Mouse (Mus musculus): ENCODE data around the gene Dad1. TPM values are rescaled to one million over a fixed set of nuclear protein-coding genes. Genes with fewer than 3 reads are reported as not detected.

The Dad1 gene
- polyA plus RNA-seq, 1 experiment from 2014 or later: 174 TPM

DNA sequence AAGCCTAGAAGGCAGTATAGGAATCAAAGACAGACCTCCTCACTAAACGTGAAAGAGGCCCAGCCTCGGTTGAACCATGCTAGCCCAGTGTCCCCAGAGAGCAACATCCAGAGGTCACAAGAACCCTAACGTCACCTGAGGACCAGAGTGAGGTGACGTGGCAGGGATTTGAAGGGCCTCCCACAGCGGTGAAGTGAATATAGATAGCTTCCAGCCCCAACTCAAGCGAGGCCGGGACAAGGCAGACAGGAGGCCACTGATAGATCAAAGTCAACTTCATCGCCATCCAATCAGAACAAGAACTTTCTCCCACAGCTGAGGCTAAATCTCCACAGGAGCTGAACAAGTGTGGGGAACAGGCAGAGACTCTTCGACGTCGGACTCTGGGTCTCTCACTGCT is 28.2 kb downstream of the Dad1 start:
- POLR2A ChIA-PET: no interaction called here
- ATAC-seq: no peak
- in situ Hi-C loops (cut with MboI; ENCODE audit: low pct_unique_long_range_greater_than_20kb): loop anchor here (5.0 to 10.0 kb wide), 3 partner anchors 227 to 419 kb away; partner anchors contain the start of genes Ajuba, Cdh24 and Gm17606

DNA sequence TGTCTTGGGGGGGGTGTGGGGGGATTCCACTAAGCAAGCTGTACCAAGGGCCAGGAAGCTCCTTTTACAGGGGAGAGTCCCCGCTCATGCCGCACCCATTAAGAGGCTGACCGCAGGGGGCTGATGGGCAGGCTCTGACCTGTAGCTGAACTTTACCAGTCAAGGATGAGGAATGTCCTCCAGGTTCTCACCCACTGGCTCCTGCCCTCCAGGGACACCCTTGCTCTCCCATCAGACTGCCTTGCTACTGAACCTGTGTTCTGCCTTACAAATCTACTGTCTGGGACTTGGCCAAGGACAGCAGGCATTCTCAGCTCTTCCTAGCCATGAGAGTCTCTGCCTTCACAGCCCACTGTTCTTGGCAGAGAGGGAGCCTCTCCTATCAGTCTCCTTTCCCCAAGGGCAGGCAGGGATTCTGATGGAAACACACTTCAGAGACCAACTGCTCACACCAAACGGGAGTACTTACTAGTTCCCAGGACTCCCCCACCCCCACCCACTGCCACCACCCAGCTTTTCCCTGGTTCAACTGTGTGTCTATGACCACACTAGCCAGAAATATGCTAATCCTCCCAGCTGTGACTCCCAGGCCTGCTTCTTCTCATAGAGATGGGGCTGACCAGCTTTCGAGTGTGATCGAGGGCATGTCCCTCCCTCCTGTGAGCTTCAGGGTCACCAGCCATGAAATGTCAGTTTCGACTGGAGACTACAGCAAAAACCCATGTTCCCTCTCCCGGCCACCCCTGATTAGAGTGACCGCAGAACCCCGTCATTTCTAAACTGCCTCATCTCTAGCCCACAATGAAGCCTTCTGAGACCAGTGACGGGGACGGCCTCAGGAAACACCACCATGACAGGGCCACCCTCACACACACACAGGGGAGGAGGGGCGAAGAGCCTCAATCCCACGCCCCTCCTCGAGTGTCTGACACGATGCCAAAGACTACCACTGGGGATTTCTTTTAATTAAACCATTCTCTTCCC is 29.1 kb downstream of the Dad1 start:
- H3K27me3 ChIP-seq: no peaks in the 10 kb centered on the region
- POLR2A ChIA-PET: no interaction called here
- ATAC-seq: no peak

More for the DNA sequence above, 28.2 kb downstream of the Dad1 start:
- no peaks in the 10 kb centered on the region for H3K27me3 ChIP-seq
- CTCF ChIA-PET: interaction anchor here (1.8 to 5.1 kb wide), 5 partner anchors 10 to 198 kb away, joined by 4 to 24 read pairs (median 12); no protein-coding TSS in a partner anchor
- no peak for TF ChIP-seq CTCF (IDR thresholded peaks at IDR 0.05)
- DNase-seq (ENCODE audit: low read depth, low spot score): no peak

DNA sequence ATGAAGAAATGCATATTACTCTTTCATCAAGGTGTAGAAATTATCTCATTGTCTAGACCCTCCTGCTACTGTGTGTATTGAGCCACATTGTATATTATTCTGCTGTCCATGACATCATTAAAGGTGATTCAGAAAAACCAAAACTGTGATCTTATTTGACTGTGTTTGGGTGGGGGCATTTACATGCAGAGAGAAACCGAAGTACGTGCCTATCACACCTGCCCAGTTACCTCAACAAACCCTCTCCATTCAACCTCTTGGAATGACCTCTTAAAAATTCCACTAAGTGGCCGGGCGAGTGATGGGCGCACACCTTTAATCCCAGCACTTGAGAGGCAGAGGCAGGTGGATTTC is 29.9 kb downstream of the Dad1 start:
- TF ChIP-seq CTCF (IDR thresholded peaks at IDR 0.05): no peak
- in situ Hi-C loops (cut with MboI; ENCODE audit: low pct_unique_long_range_greater_than_20kb): loop anchor here (10.0 kb wide), 2 partner anchors 351 to 421 kb away; partner anchors contain the start of genes Ajuba, Cdh24 and Gm17606
- no peak for DNase-seq (ENCODE audit: low read depth, low spot score)
- ChIA-PET POLR2A (no interaction called here), CTCF (interaction anchor here (1.4 to 5.1 kb wide), 3 partner anchors 15 to 164 kb away, joined by 4 to 20 read pairs (median 4); no protein-coding TSS in a partner anchor)
- H3K27me3 ChIP-seq: no peaks in the 10 kb centered on the region
- no peak for ATAC-seq

More for the DNA sequence above, 29.1 kb downstream of the Dad1 start:
- CTCF ChIA-PET: interaction anchor here (1.4 to 5.1 kb wide), 3 partner anchors 14 to 164 kb away, joined by 4 to 20 read pairs (median 4); no protein-coding TSS in a partner anchor
- no peak for TF ChIP-seq CTCF (IDR thresholded peaks at IDR 0.05)
- in situ Hi-C loops (cut with MboI; ENCODE audit: low pct_unique_long_range_greater_than_20kb): loop anchor here (5.0 to 10.0 kb wide), 3 partner anchors 228 to 420 kb away; partner anchors contain the start of genes Ajuba, Cdh24 and Gm17606
- DNase-seq (ENCODE audit: low read depth, low spot score): no peak

DNA sequence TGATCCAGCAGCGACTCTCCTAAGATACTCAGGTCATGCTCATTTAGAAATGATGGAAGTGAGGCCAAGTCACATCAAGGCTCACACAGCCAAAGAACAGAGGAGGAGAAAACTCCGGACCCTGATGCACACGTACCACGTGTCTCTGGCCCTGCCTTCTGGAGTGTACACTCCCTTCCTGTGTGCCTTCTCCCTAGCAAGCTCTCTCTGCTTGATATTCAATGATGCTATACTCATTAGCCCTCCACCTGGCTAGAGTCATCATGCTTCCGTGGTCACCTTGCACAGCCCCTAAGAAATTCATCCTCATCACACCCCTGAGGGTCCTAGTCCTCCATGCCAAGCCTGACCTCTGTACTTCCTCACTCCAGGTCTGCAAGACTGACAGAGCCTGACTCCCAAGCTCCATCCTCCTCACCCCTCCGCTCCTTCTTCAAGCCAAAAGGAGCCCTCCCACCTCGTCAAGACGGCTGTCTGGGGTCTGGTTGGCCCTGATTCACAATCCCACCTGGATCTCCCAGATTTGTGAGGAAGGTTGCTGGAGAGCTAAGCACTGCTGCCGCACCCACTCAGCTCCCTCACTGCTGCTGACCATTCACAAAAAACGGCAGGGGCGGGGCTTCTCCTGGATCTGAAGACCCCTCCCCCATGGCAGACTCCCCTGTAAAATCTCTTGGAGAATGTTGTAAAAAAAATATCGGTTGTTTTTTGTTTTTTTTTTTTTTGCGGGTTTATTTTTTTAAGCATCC is 30.4 kb downstream of the Dad1 start:
- ATAC-seq (no peak), DNase-seq (ENCODE audit: low read depth, low spot score) (no peak)
- ChIA-PET POLR2A (no interaction called here), CTCF (interaction anchor here (0.8 to 2.6 kb wide), 4 partner anchors 15 to 227 kb away, joined by 3 to 6 read pairs (median 4); no protein-coding TSS in a partner anchor)
- in situ Hi-C loops (cut with MboI; ENCODE audit: low pct_unique_long_range_greater_than_20kb): loop anchor here (10.0 kb wide), 2 partner anchors 351 to 421 kb away; partner anchors contain the start of genes Ajuba, Cdh24 and Gm17606
- TF ChIP-seq CTCF (IDR thresholded peaks at IDR 0.05): no peak
- H3K27me3 ChIP-seq: no peaks in the 10 kb centered on the region

DNA sequence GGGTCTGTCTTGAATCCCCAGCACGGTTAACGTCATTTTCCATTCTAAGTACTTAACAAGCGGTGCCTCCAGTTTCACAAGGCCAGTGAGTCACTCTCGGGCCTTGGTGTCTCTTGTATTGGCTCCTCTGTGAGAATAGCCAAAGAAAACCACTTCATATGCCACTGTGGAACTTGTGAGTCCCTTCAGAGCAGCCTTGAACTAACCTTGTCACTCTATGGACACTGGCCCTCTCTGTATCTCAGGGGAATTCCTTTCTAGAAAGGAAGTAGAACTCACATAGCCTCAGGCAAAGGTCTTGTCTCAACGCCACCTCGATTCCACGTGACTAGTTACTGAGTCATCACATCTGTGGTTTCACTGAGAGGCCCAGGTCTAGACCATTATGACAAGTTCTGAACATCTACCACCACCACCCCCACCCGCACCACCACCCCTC is 31.6 kb downstream of the Dad1 start:
- no peak for TF ChIP-seq CTCF (IDR thresholded peaks at IDR 0.05)
- POLR2A ChIA-PET: interaction anchor here (0.5 kb wide), 1 partner anchor 41 kb away, joined by 4 read pairs; no protein-coding TSS in a partner anchor
- peak; percentile 88 for DNase-seq (ENCODE audit: low read depth, low spot score)
- ATAC-seq: peak; percentile 89
- CTCF ChIA-PET: interaction anchor here (2.6 kb wide), 1 partner anchor 37 kb away, joined by 6 read pairs; no protein-coding TSS in a partner anchor
- no peaks in the 10 kb centered on the region for H3K27me3 ChIP-seq
- in situ Hi-C loops (cut with MboI; ENCODE audit: low pct_unique_long_range_greater_than_20kb): loop anchor here (10.0 kb wide), 2 partner anchors 352 to 422 kb away; partner anchors contain the start of genes Ajuba, Cdh24 and Gm17606

DNA sequence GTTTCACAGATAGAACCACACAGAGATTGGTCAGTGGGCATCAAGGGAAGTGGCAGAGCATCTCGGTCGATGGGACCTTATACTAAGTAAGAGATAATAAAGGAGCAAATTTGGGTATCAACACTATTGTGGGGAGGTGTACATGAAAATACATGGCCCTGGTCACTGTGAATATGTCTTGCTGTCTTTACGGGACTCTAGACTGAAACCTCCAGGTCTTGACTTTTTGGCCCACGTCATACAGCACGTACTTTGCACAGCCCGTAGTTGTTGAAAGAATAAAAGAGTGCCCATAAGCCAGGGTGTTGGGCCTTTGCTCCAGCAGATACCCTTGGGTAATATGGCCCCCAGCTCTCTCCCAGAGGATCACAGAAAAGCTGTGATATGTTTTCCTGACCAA is 32.3 kb downstream of the Dad1 start:
- in situ Hi-C loops (cut with MboI; ENCODE audit: low pct_unique_long_range_greater_than_20kb): loop anchor here (10.0 kb wide), 2 partner anchors 353 to 423 kb away; partner anchors contain the start of genes Ajuba, Cdh24 and Gm17606
- no peak for TF ChIP-seq CTCF (IDR thresholded peaks at IDR 0.05)
- CTCF ChIA-PET: interaction anchor here (2.6 kb wide), 1 partner anchor 36 kb away, joined by 6 read pairs; no protein-coding TSS in a partner anchor
- POLR2A ChIA-PET: no interaction called here
- no peaks in the 10 kb centered on the region for H3K27me3 ChIP-seq
- no peak for ATAC-seq
- no peak for DNase-seq (ENCODE audit: low read depth, low spot score)

DNA sequence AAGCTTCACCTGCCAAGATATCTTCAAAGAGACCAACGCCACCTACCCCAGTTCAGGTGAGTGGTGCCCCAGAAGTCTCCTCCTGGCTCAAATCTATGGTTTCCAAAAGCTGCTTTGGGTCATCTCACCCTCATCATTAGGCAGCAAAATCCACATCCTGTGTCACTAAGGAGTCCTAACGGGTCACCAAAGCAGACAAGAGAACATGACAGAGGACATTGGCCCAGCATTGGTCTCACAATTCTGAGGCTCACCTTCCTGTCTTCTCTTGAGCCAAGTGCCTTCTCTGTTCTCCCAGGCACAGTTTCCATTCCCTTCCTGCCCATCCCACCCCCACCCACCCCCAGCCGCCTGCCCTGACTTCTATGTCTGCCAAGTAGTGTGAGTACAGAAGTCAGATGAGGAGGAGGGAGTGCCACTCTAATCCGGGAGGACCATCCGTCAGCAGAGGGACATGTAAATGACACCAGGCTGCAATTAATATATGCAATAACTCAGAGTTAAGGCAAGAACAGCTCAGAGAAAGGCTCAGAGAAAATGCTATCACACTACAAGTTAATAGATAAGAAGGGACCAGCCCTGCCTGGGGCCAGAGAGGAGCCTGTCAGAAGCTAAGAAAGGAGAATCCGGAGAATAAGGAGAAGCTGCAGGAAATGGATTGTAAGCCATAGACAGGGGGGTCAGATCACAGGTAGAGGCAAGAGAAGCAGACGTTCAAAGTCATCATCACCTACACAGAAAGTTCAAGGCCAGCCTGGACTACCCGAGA is 33.0 kb downstream of the Dad1 start:
- no peak for TF ChIP-seq CTCF (IDR thresholded peaks at IDR 0.05)
- CTCF ChIA-PET: interaction anchor here (1.3 to 2.6 kb wide), 2 partner anchors 24 to 35 kb away, joined by 3 to 6 read pairs; no protein-coding TSS in a partner anchor
- POLR2A ChIA-PET: no interaction called here
- in situ Hi-C loops (cut with MboI; ENCODE audit: low pct_unique_long_range_greater_than_20kb): loop anchor here (10.0 kb wide), 2 partner anchors 354 to 424 kb away; partner anchors contain the start of genes Ajuba, Cdh24 and Gm17606
- no peaks in the 10 kb centered on the region for H3K27me3 ChIP-seq
- ATAC-seq (no peak), DNase-seq (ENCODE audit: low read depth, low spot score) (no peak)

DNA sequence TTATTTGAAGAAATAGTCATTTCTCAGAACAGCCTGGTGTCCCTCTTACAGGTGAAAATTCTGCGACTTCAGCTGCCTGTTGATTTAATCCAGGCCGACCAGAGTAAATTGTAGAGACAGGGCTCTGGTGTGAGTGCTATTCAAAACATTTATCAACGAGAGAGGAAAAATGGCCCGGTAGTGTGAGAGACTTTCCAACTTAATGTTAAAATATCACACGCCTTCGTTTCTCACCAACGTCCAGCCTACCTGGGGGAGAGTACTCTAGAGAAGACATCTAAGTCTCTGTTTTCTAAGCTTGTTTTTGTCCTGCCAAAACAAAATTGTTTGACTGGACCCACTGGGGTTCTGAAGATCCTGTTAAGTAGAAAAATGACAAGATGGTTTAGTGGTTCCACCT is 34.1 kb downstream of the Dad1 start:
- H3K27me3 ChIP-seq: no peaks in the 10 kb centered on the region
- no peak for TF ChIP-seq CTCF (IDR thresholded peaks at IDR 0.05)
- ChIA-PET POLR2A (no interaction called here), CTCF (interaction anchor here (1.3 kb wide), 1 partner anchor 23 kb away, joined by 3 read pairs; no protein-coding TSS in a partner anchor)
- no peak for ATAC-seq
- in situ Hi-C loops (cut with MboI; ENCODE audit: low pct_unique_long_range_greater_than_20kb): loop anchor here (5.0 to 10.0 kb wide), 3 partner anchors 153 to 425 kb away; partner anchors contain the start of genes Ajuba, Cdh24 and Gm17606
- no peak for DNase-seq (ENCODE audit: low read depth, low spot score)

DNA sequence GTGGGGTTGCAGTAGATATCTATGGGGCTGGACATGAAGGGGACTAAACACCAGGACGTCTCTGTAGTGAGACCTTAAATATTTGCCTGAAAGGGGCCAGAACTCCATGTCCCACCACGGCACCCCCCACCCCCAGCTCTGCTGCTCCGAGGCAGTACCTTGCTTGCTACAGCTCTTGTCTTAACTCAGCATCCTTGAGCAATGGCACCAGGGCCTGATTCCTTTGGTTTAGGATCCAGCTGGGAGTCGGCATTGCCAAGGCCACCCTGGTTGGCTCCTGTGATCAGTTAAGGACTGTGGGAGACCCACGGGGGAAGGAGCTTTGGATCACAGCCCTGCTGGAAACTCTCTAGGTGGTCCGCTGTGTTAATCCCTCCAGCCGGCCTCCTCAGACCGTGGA is 34.6 kb downstream of the Dad1 start:
- TF ChIP-seq CTCF (IDR thresholded peaks at IDR 0.05): no peak
- POLR2A ChIA-PET: no interaction called here
- DNase-seq (ENCODE audit: low read depth, low spot score): no peak

More for the DNA sequence above, 34.6 kb downstream of the Dad1 start:
- H3K27me3 ChIP-seq: no peaks in the 10 kb centered on the region
- CTCF ChIA-PET: no interaction called here
- no peak for ATAC-seq
- in situ Hi-C loops (cut with MboI; ENCODE audit: low pct_unique_long_range_greater_than_20kb): loop anchor here (5.0 kb wide), 1 partner anchor 152 kb away; no protein-coding TSS in a partner anchor
